Mouse (Mus musculus) effector memory CD4-positive, alpha-beta T cell, adult 7 months (primary cell): ENCODE measurements around the gene Nlrp6. TPM values are rescaled to one million over a fixed set of nuclear protein-coding genes. Genes with fewer than 3 reads are reported as not detected.

Source experiments
- polyA plus RNA-seq: library from polyadenylated mRNA; unstranded; fragments of 100-300 nt; shearing (Covaris generic); gene quantifications from one replicate; pipeline ENCODE4 v1.2.1, GENCODE M21; 2017

Gene Nlrp6
- 0.11 TPM for polyA plus RNA-seq

GRCm38 (mm10) chr7:140920418-140921029 is at the start of gene Nlrp6:
Gene Nlrp6 (plus strand): TSS chr7:140920902.

GRCm38 (mm10) chr7:140881696-140882468 is 38.8 kb upstream of the Nlrp6 start, which contains the start of the genes Psmd13 and Sirt3:
Gene Psmd13 (plus strand): TSS chr7:140881968.
Gene Sirt3 (minus strand): TSS chr7:140882309.

GRCm38 (mm10) chr7:140900220-140900619 is 20.5 kb upstream of the Nlrp6 start, which contains the start of gene Cox8b:
Gene Cox8b (minus strand): TSS chr7:140900446.

GRCm38 (mm10) chr7:140941222-140942051 is 20.7 kb downstream of the Nlrp6 start, which contains the start of gene Pgghg:
Gene Pgghg (plus strand): TSS chr7:140941391.

GRCm38 (mm10) chr7:140949824-140950530 is 29.3 kb downstream of the Nlrp6 start, which contains the start of gene Ifitm5:
Gene Ifitm5 (minus strand): TSS chr7:140950291.

GRCm38 (mm10) chr7:140955758-140956555 is 35.3 kb downstream of the Nlrp6 start, which contains the start of the genes Gm45717 and Ifitm2:
Gene Gm45717 (minus strand): TSS chr7:140955937.
Gene Ifitm2 (minus strand): TSS chr7:140955987.

GRCm38 (mm10) chr7:140966921-140967320 is 46.2 kb downstream of the Nlrp6 start, which contains the start of gene Ifitm1:
Gene Ifitm1 (plus strand): TSS chr7:140967221.

Other genes with a start within 250 kb of the Nlrp6 start
- gene Olfr45, start 239.0 kb upstream of the Nlrp6 start, polyA plus RNA-seq, result 0.06 TPM
- gene Olfr541, start 223.6 kb upstream of the Nlrp6 start, polyA plus RNA-seq, result not detected
- not detected for gene Cyp2e1, start 157.2 kb upstream of the Nlrp6 start, polyA plus RNA-seq
- not detected for gene Syce1, start 133.1 kb upstream of the Nlrp6 start, polyA plus RNA-seq
- gene Zfp941, start 98.7 kb upstream of the Nlrp6 start, polyA plus RNA-seq, result 0.18 TPM
- gene Urah, start 85.9 kb upstream of the Nlrp6 start, polyA plus RNA-seq, result not detected
- not detected for gene Scgb1c1, start 75.4 kb upstream of the Nlrp6 start, polyA plus RNA-seq
- 0.30 TPM for gene Odf3, start 73.1 kb upstream of the Nlrp6 start, polyA plus RNA-seq
- gene Gm45785, start 64.6 kb upstream of the Nlrp6 start, polyA plus RNA-seq, result 1.3 TPM
- 107 TPM for gene Ric8a, start 63.9 kb upstream of the Nlrp6 start, polyA plus RNA-seq
- gene Bet1l, start 63.3 kb upstream of the Nlrp6 start, polyA plus RNA-seq, result 51.2 TPM
- gene Psmd13, start 38.9 kb upstream of the Nlrp6 start, polyA plus RNA-seq, result 145 TPM
- 2.6 TPM for gene Sirt3, start 38.6 kb upstream of the Nlrp6 start, polyA plus RNA-seq
- not detected for gene Cox8b, start 20.5 kb upstream of the Nlrp6 start, polyA plus RNA-seq
- gene Pgghg, start 20.5 kb downstream of the Nlrp6 start, polyA plus RNA-seq, result 9.2 TPM
- gene Ifitm5, start 29.4 kb downstream of the Nlrp6 start, polyA plus RNA-seq, result not detected
- gene Gm45717, start 35.0 kb downstream of the Nlrp6 start, polyA plus RNA-seq, result not detected
- 19.8 TPM for gene Ifitm2, start 35.1 kb downstream of the Nlrp6 start, polyA plus RNA-seq
- 8.4 TPM for gene Ifitm1, start 46.3 kb downstream of the Nlrp6 start, polyA plus RNA-seq
- 9.4 TPM for gene Ifitm3, start 89.9 kb downstream of the Nlrp6 start, polyA plus RNA-seq
- not detected for gene Ifitm6, start 97.0 kb downstream of the Nlrp6 start, polyA plus RNA-seq
- not detected for gene Gm17387, start 108.2 kb downstream of the Nlrp6 start, polyA plus RNA-seq
- 19.2 TPM for gene B4galnt4, start 140.2 kb downstream of the Nlrp6 start, polyA plus RNA-seq
- 186 TPM for gene Pkp3, start 157.3 kb downstream of the Nlrp6 start, polyA plus RNA-seq
- gene Sigirr, start 179.7 kb downstream of the Nlrp6 start, polyA plus RNA-seq, result 69.4 TPM
- gene Ano9, start 196.9 kb downstream of the Nlrp6 start, polyA plus RNA-seq, result not detected
- gene Ptdss2, start 201.5 kb downstream of the Nlrp6 start, polyA plus RNA-seq, result 4.1 TPM